Mouse (Mus musculus) bone marrow macrophage, adult 2 months (primary cell): ENCODE measurements around the gene Phkb.

Experiments
- CTCF ChIP-seq: IDR thresholded peaks from 2 replicates; pipeline ENCODE4 v1.5.1; 2012; ENCODE audit warnings: low read depth, mild to moderate bottlenecking, low read length, moderate library complexity
- POLR2A ChIP-seq: IDR thresholded peaks from 2 replicates; pipeline ENCODE4 v1.6.1; 2012; ENCODE audit warnings: mild to moderate bottlenecking, low read depth, low read length, borderline replicate concordance

GRCm38 (mm10) chr8:85862381-85862780 is 21.6 kb downstream of the Phkb start:
- no peak for TF ChIP-seq CTCF
- TF ChIP-seq POLR2A = no peak
